Mouse (Mus musculus) ovary, postnatal 14 days (tissue): ENCODE measurements at regions not wholly inside any gene's neighbourhood (a gene's known extent, or its start where the extent isn't known, plus 50 kb on each side); places are given as distances from the start of the nearest gene placed in this dataset.

Experiments
- DNase-seq: peaks from one replicate; pipeline ENCODE4 v3.0.0; 2022; ENCODE audit warnings: low spot score

DNA sequence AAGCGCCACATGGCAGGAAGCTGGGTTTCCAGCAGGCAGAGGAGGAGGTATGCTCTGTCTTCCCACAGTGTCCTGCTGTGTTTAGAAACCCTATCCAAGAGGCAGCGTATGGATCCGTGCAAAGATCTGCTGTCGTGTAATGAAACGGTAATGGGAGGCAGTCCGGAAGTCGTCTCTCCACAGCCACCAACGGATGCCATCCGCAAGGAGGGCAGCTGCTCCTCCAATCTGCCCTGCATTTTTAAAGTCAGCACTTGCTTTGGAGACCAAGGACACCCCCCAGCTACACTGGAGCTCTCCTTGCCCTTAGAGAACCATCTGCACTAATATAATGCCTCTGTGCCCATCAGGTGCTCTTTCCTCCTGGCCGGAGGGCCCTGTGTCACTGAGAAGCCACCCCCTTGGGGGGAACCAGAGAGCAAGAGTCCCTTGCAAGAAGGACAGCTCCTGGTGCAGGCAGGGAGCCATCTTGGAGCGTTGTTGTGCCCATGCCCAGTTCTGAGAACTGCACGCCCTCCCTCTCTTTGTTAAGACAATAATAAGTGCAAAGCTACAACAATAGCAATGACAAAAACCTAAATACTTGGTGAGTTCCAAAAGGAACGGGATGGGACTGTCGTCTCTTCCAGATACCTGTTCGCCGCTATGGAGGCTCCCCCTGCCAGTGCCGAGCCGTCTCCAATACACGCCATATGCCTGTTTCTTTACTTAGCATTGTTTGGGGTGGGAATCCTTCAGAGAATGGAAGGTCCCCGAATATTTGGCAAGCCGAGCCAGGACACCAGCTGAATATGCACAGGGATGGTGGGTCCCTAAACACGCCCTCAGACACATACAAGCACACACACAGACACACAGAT, 384.4 kb downstream of the Zfp536 start:
- no peak for DNase-seq

DNA sequence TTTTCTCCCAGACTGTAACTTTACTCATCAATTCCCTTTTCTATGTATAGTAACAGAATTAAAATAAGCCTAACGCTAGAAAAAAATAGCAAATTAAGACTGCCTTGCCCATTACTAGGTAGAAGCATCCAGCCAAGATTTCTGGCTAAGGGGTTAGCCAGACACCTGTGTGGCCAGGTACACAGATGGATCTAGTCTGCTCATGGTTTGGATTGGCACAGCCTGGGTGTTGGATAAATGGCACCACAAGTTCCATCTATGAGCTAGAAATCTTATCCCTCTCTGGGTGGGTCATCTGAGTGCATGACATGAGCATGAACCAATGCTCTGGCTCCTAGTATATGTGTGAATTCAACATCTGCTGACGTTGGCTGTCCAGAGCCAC, 383.7 kb downstream of the Zfp536 start:
- DNase-seq, result no peak

GRCm38 (mm10) chr7:37390271-37390670, 383.2 kb downstream of the Zfp536 start:
- DNase-seq, result no peak

DNA sequence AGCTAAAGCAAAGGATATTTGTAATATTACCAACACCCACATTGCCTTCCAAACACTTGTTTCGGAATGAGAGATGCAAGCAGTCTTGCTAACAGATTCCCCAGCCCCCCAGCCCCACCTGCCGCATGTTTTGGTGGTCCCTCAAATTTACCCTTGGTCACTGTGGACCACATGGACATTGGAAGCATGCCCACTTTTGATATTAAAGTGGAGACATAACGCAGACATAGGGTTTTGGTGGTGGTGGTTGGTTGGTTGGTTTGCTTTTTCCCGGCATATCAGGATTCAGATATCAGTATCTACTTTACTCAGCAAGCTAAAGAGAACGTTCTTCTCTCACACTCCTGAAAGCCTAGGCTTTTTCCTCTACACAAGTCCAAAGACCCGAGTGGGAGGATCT, 381.3 kb downstream of the Zfp536 start:
- no peak for DNase-seq

DNA sequence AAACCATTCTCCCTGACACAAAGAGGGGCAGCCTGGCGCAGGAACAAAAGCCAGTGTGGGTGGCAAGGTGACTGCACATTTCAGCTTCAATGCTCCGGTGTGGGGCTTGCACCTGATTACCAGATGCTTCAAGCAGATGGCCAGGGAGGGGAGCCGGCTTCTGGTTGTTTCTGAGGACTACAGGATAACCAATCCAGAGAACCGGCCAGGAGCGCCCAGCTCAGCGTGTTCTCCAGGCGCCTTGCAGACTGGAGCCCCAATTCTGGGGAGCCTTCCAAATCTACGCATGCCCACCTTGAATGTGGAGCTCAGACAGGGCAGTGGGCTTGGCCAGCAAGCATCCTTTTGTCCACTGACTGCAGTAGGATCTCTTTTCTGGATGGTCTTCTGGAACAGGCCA, 380.8 kb downstream of the Zfp536 start:
- no peak for DNase-seq

- no peak for DNase-seq
Observed at GRCm38 (mm10) chr7:37393071-37393470, 380.4 kb downstream of the Zfp536 start.

DNA sequence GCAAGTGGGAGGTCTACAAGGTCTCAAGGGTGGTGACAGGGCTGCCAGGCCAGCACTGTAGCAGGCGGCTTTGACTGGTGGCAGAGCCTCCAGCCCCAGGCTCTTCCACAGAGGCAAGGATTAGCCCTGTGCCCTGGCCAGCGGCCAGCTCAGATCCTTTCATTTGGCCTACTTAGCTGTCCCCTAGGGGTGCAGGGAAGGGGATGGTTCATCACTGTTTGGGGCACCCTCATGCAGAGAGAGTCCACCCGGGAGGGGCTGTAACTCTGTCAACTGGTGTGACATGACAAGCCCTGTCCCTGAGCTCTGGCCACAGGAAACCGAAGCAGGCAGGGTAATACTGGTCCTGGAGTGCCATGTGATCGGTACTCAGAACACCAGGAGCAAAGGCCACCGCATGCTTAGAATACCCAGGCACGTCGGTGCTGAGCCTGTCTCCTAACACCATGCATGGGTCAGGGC, 378.4 kb downstream of the Zfp536 start:
- no peak for DNase-seq

- no peak for DNase-seq
Observed at GRCm38 (mm10) chr7:37395881-37396513, 377.4 kb downstream of the Zfp536 start.

DNA sequence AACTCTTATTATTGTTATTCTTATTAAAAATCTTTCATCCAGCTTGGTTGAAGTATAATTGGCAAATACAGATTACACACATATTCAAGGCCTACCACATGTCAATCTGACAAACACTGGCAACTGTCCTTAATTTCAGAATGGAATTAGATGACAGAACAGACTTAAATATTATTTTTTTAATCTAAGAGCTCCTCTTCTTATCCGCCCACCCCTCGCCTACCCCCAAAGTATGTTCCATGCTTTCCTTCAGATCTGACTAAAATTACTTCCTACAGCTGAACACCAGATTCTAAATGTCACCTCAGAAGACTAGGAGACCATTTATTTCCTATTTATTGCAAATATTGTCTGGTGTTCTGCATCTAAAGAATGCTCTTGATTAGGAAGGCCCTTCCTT, 370.0 kb downstream of the Zfp536 start:
- no peak for DNase-seq

GRCm38 (mm10) chr7:37413350-37413749, 360.1 kb downstream of the Zfp536 start:
- DNase-seq, result no peak

- no peak for DNase-seq
Observed at GRCm38 (mm10) chr7:37421704-37422103, 351.7 kb downstream of the Zfp536 start.
